In the genomic region with DNA sequence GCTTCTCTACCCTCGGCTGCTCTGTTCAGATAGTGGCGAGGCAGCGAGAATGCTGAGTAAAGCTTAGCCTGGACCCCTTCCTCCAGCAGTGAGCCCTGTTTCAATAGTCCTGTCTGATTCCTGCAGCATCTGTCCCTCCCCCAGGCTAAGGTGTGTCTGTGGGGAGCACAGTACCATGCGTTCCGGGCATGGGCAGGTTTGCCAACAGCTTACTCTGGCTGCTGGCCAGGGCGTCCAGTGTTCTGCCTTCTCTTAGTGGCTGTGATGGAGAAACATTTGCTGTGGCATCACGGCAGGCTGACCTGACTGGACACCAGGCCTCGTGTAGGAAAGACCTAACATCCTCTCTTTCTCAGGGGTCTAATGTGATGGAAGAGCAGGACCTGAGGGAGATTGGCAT, we compare ENCODE assay signal across 17 mouse cellular contexts. TPM values are rescaled to one million over a fixed set of nuclear protein-coding genes. Genes with fewer than 3 reads are reported as not detected.
DNase-seq lines count a peak whose midpoint lies in the region; ATAC-seq and TF ChIP-seq lines count a peak whose summit lies in the region.
"Had no signal": no experiment of that assay in that cellular context is flagged by ENCODE, and none has a peak within 500 bp of the region (broad histone marks: within the 10 kb centered on the region; RNA-seq: fewer than 3 reads in every experiment).

No protein-coding gene starts in this region.

- H3K27ac ChIP-seq in kidney, adult 2 months (ENCODE audit: insufficient read depth, low read depth, low read length): no peak overlapping the region
- H3K27ac ChIP-seq in kidney, embryonic 15.5 days: no peak overlapping the region
- H3K27ac ChIP-seq: forebrain, embryonic 13.5 days; hindbrain, postnatal 0 days; limb, embryonic 10.5 days; midbrain, embryonic 13.5 days; neural tube, embryonic 13.5 days had no signal

- DNase-seq in cerebellum, adult 18-20 months: peak; percentile 26 to 32
- no peak for DNase-seq in cerebellum, adult 11 months
- DNase-seq in kidney, adult 2 months: peak; percentile 42
- DNase-seq in adrenal gland, postnatal 25 days: peak; percentile 53
- peak; percentile 62 for DNase-seq in lung, postnatal 14 days
- no peak for DNase-seq in left cerebral cortex, postnatal 14 days (ENCODE audit: low spot score in 2 of 2)
- DNase-seq: gastrocnemius, postnatal 36 days; liver; retina, postnatal 1 day had no signal

- no peak overlapping the region for H3K4me2 ChIP-seq in kidney, embryonic 15.5 days
- H3K4me2 ChIP-seq: forebrain, embryonic 13.5 days; midbrain, embryonic 13.5 days; neural tube, embryonic 13.5 days had no signal

- TF ChIP-seq CTCF in kidney, adult 2 months (conservative IDR thresholded peaks at IDR 0.05; ENCODE audit: insufficient read depth, insufficient read length, low read depth, low read length): no peak

- no peaks in the 10 kb centered on the region for H3K36me3 ChIP-seq in kidney, adult 2 months (ENCODE audit: control insufficient read depth, insufficient read depth, low read length)
- H3K36me3 ChIP-seq in kidney, embryonic 15.5 days: peaks cover 60% of the 10 kb centered on the region

- ATAC-seq in kidney, embryonic 15.5 days (replicated peaks; ENCODE audit: low FRiP score): no peak
- ATAC-seq: forebrain, embryonic 13.5 days; hindbrain, postnatal 0 days; intestine, embryonic 16.5 days; midbrain, embryonic 13.5 days had no signal

- no peaks in the 10 kb centered on the region for H3K27me3 ChIP-seq in kidney, adult 2 months (replicated peaks; ENCODE audit: control insufficient read depth, insufficient read depth, low read length)
- no peaks in the 10 kb centered on the region for H3K27me3 ChIP-seq in kidney, embryonic 15.5 days
- H3K27me3 ChIP-seq: forebrain, embryonic 13.5 days; midbrain, embryonic 13.5 days; neural tube, embryonic 13.5 days had no signal

- WGBS in kidney, adult 2 months: 75% methylated on average over 8 of the region's 8 CpGs
- WGBS in kidney, embryonic 15.5 days: 91% methylated on average over 8 of the region's 8 CpGs

- H3K9ac ChIP-seq in kidney, embryonic 15.5 days: no peak overlapping the region
- H3K9ac ChIP-seq: forebrain, embryonic 13.5 days; midbrain, embryonic 13.5 days; neural tube, embryonic 13.5 days had no signal

- H3K4me3 ChIP-seq in kidney, adult 2 months (ENCODE audit: insufficient read depth, low read depth, low read length): no peak overlapping the region
- H3K4me3 ChIP-seq in kidney, embryonic 15.5 days (replicated peaks): no peak overlapping the region
- H3K4me3 ChIP-seq: forebrain, embryonic 13.5 days; limb, embryonic 10.5 days; midbrain, embryonic 13.5 days; neural tube, embryonic 13.5 days had no signal

- intact Hi-C loops in left cerebral cortex, postnatal 14 days (cut with DNase I): no loop called here

- no peak for TF ChIP-seq POLR2A in kidney, adult 2 months (IDR thresholded peaks at IDR 0.05; ENCODE audit: low read depth, low read length)

- H3K9me3 ChIP-seq in kidney, embryonic 15.5 days (replicated peaks): no peaks in the 10 kb centered on the region
- H3K9me3 ChIP-seq: forebrain, embryonic 13.5 days; limb, embryonic 10.5 days; midbrain, embryonic 13.5 days; neural tube, embryonic 13.5 days had no signal

- no peaks in the 10 kb centered on the region for H3K4me1 ChIP-seq in kidney, adult 2 months (ENCODE audit: control insufficient read depth, insufficient read depth, low read length)
- peaks cover 10% of the 10 kb centered on the region for H3K4me1 ChIP-seq in kidney, embryonic 15.5 days
- H3K4me1 ChIP-seq: limb, embryonic 10.5 days had no signal

RNA-seq across cellular contexts. Expression of gene Tcp11, which starts 30.2 kb away (rescaled TPM):
- polyA plus RNA-seq in kidney, adult 2 months (2012; rRNA removed): 1.4 and 2.5 TPM in 2 replicates
- polyA plus RNA-seq in kidney, embryonic 15.5 days (2015; fragmentation: Nextera tagmentation; extraction: Ambion mirVana): 5.8 and 6.1 TPM in 2 replicates
- total RNA-seq in adrenal gland, postnatal 25 days (2021): not detected in 2 replicates
- 1 to 10 TPM; 1.3 to 1.6 TPM for total RNA-seq in left cerebral cortex, postnatal 14 days (2021)
- total RNA-seq: gastrocnemius, adult 18-20 months; gastrocnemius, postnatal 36 days had no signal

Comparison
In these comparisons a context has a peak if more than half of its experiments do, and no peak if none do; other contexts are left out.
1. DNase-seq: peak in cerebellum, adult 18-20 months (2 of 2), kidney, adult 2 months (single experiment), adrenal gland, postnatal 25 days (single experiment) and lung, postnatal 14 days (single experiment); none in cerebellum, adult 11 months (single experiment) and left cerebral cortex, postnatal 14 days (0 of 2).